Mouse (Mus musculus): ENCODE measurements around the gene Spata32.

- TF ChIP-seq GATA1 (IDR thresholded peaks at IDR 0.05; ENCODE audit: borderline replicate concordance, low read length) (no peak), FLI1 (IDR thresholded peaks at IDR 0.05; ENCODE audit: low read length) (no peak)
Measured at GRCm38 (mm10) chr11:103257938-103258481, 39.8 kb upstream of the Spata32 start.
